Mouse (Mus musculus) embryo, embryonic 11 days (tissue): ENCODE measurements around the gene Ifrd2.

ENCODE experiments used
- DNase-seq: peaks from one replicate; pipeline ENCODE4 v3.0.0-alpha.2; 2015

The Ifrd2 gene

DNA sequence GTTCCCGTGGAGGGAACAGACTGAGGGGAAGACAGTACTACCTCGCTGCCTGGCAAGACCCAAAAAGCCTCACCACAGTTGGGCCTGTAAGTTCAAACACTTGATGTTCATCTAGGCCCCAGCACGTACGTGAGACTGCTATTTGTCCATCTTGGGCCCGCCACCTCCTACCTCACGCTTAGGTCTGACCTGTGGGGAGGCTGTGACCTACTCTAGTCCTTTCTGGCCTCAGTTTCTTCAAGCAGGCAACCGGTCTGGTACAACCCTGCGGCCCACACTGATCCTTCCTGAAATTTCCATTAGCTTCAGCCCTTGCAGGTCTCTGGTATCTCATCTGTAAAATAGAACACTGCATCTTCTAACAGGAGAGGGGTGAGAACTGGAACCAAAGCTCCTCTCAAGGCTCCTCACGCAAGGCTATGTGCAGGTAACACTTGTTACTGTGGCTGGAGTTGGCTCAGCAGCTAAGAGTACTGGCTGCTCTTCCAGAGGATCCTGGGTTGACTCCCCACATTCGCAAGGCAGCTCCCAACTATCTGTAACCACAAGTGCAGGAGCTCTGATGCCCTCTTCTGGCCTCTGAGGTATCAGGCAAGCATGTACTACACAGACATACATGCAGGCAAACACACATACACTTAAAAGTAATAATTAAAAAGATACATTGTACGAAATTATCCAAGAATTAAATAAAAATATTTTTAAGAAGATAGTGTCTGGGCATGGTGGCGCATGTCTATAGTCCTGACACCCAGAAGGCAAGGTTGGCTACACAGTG is 38.1 kb downstream of the Ifrd2 start:
- no peak for DNase-seq

DNA sequence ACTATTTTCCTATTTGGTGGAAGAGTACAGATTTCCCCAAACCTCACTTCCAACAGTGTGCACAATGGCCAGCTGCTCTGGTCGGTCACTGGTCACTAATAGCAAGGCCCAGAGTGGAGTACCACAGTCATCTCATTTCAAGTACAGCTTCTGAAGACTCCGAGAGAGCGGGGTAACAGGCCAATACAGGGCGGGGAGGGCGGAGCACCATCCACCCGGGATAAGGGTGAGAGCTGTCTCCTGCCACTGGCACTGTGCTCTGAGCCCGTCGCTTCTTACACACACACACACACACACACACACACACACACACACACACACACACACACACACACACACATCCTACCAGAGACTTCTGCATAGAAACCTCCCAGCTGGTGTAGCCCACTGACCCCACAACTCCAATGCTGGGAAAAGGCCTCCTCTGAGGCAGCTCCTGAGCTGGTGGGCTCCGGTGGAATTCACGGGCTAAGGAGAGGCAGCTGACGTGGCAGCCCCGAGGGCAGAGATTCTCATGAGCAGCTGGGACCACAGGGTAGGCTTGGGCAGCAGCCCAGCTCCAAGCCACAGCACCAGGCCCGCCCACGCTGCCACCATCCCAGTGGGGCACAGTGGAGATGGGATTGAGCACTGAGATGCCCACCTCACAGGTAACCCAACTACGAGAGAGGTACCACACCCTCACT is 38.9 kb downstream of the Ifrd2 start:
- no peak for DNase-seq

DNA sequence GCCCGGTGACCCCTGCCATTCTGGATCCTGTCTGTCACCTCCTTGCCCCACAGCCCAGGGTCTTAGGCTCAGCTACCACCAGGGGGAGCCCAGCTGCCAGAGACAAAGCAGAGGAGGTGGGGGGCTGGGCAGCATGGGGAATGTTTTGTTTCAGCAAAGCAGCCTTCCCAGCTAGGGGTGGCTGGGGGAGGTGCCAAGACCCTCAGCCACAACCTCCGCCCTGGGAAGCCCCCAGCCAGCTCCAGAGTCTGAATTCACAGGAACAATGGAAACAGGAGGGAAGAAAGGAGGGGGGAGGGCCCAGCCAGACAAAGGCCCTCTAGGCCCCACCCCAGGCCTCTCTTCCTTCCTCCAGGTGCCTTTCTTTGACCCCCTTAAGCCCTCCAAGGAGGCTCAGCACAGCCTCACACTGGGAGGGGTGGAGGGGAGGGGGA is 39.4 kb downstream of the Ifrd2 start:
- peak; percentile 96 for DNase-seq

DNA sequence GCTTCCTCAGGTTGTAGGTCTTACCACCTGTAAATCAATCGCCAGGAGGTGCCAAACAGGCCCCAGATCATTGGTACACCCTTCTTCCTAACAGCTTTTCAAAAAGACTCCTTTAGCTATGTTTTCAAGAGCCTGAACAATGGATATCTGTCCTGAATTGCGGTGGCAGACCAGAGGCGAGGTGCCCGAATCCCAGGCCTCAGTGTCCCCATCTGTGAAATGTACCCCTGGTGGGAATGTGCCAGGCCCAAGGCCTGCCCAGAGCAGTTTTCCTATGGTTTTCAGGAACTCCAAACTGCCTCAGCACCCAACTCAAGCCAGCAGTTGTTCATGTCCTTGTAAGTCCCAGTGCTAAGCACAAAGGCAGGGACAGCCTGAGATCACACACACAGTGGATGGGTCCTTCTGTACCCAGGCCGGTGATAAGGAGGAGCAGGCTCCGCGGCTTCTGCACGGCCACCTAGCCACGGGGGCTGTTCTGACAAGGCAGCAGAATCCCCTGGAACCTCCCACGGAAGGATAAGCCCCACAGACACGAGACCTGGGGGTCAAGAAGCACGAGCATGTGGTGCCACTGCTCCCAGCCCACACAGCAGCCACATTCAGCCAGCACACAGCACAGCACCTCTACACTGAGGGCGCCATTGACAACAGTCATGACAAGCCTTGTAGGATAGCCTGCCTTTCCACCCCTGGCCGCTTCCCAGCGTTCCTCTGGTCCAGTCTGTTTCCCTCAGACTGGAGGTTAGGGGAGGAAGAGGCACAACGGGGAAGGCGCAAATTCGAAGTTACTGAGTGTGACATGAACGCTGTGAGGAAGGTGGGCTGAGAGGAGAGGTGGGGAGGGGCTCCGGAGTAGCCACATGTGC is 40.2 kb downstream of the Ifrd2 start:
- DNase-seq: no peak

DNA sequence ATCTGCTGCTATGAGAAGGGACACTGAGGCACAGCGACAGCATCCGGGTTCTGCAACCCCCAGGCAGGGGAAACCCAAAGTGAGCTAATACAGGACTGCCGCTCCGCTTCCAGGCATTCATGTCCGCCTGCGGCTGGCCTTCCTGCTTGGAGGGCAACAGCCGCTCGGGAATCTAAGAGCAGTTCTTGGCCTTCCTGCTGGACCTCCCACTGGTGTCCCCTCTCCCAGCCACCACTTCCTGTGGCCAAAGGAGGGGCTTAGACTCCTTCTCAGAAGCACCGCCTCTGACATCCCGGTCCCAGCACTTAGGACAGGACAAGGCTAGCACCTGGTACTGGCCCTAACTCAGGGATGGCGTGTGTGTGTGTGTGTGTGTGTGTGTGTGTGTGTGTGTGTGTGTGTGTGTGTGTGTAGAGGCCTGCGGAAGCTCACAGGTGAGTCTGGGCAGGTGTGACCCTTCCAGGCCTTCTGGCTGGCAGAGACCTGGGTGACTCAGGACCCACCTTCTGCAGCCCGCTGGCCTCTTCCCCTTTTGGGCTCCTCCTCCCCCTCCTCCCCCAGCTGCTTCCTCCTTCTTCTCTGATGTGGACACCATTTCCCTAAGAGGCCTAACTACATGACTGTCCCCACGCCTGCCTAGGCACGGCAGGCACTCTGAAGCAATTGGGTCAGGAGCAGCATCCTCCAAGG is 41.4 kb downstream of the Ifrd2 start:
- no peak for DNase-seq

DNA sequence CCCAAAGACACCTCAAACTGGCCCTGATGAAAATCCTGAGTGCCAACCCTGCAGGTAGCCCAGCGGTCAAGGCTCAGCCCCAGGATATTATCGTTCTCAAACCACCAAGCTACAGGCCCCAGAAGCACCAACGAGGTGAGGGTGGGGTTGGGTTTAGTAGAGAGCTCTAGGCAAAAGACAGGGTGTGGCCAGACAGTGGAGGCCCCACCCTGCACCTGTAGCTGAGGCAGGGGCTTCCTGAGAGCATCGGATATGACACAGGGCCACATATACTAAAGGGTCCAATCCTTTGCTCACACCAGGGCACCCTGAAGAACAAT is 41.9 kb downstream of the Ifrd2 start:
- no peak for DNase-seq

DNA sequence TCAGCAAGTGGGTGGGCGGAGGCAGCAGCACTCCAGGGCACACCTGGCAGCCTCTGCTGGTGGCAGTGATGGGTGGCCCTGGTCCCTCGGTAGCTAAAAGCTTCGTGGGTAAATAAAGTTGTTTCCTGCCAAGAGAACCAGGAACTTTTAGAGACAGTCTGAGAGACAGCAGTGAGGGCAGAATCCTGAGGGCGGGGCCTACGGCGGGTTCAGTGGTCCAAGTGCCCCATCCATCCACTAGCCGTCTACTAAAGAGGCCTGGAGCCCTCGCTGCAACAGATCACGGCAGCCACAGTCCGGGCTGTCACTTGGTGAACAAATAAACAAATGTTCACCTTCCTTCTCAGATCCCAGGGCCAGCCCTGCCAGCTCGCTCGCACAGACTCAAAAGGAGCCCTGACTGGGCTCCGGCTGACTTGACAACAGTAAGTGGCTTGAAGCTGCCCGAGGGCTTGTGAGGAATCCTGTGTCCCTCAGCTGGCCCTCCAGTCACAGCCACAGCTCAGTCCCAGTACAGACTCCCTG is 42.5 kb downstream of the Ifrd2 start:
- DNase-seq: peak; percentile 70

DNA sequence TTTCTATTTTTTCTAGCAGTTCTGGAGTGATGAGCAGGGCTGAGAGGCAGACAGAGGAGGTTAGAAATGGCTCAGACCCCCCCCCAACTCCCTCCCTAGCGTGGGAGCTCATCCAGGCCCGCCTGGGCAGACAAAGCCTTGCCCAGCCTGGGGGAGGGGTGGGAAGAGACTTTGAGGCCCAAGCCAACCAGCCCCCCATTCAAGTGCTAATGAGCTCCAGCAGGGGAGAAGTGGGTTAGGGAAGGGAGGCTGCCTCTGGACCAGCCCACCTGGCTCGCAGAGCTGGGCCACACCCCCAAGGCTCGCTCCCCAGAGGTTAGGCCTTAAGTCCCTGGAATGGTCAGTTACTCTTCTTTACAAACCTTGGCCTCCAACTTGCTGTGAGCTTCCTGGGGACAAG is 43.1 kb downstream of the Ifrd2 start:
- peak; percentile 91 for DNase-seq

DNA sequence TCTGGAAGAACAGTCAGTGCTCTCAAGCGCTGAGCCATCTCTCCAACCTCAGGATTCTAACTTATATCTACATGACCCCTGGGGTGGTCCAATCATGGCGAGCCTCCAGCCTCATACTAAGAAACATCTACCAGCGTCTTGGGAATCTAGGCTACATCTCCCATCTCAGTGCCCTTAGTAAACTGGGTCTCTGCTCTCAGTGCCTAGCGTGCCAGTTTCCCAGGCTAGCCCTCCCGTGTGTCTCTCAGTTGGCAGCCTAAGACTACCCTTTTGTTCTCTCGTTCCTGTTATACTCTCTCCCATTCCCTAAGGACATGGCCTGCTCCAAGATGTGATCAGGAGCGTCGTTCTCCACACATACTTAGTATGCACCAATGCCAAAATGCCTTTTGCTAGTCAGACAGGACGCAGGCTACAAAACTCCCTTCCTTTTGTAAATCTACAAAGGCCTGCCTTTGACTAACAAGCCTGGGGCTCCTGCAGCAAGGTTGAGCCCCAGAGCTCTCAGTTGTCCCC is 43.9 kb downstream of the Ifrd2 start:
- no peak for DNase-seq

DNA sequence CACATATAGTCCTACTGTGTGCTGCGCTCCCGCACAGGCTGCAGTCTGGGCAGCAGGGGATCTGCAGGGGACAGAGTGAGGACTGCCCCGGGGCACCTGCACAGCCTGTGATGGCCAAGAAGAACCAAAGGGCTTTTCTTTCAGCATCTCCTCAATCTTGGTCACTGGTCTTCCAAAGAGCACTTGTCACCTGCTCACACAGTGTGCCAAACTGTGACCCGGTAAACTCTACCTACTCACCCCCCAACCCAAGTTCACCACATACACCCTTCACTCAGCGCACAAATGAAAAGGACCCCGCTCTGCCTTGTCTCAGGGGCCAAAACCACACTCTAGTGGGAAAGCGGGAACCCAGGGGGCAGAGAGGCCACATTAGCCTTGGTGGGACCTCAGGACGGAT is 44.4 kb downstream of the Ifrd2 start:
- DNase-seq: no peak

DNA sequence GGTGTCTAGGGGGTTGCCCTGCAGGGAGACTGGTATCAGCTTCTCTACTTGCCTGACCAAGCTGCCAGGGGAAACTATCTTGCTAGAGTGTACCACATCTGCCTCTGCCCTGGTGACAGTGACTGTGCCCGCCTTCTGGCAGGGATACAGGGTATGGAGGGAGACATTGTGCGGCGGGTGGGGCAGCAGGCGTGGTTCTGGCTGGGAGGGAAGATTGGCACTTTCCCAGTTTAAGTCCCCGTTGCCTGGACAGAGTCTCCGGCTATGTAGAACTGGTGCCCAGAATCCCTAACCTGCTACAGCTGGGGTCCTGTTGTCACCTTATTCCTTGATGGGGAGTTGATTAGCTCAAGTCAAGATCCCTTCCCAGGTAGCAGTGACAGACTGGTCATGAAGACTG is 45.0 kb downstream of the Ifrd2 start:
- DNase-seq: no peak

DNA sequence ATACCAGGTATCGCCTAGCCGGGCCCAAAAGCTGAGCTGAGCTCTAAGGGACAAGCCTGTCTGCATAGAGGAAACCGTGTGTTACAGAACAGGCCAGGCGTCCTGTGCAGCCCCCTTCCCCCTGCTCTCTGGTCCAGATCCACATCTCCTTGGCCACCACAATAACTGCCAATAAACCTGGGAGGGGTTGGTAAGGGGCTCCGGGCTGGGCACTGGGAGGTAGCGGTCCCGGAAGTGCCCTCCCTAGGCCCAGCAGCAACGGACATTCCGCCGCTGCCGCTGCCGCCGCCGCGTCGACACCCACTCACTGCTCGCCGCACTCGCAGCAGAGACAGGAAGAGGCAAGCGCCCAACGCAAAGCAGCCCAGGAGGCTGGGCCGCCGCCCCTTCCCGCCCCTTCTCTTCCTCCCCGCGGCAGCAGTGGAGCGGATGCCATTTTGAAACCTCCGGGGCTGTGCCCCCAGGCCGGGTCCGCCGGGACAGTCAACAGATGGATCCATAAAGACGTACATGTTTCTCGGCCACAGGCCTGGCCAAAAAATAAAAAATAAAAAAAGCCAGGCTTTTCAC is 45.7 kb downstream of the Ifrd2 start:
- peak; percentile 87 for DNase-seq

DNA sequence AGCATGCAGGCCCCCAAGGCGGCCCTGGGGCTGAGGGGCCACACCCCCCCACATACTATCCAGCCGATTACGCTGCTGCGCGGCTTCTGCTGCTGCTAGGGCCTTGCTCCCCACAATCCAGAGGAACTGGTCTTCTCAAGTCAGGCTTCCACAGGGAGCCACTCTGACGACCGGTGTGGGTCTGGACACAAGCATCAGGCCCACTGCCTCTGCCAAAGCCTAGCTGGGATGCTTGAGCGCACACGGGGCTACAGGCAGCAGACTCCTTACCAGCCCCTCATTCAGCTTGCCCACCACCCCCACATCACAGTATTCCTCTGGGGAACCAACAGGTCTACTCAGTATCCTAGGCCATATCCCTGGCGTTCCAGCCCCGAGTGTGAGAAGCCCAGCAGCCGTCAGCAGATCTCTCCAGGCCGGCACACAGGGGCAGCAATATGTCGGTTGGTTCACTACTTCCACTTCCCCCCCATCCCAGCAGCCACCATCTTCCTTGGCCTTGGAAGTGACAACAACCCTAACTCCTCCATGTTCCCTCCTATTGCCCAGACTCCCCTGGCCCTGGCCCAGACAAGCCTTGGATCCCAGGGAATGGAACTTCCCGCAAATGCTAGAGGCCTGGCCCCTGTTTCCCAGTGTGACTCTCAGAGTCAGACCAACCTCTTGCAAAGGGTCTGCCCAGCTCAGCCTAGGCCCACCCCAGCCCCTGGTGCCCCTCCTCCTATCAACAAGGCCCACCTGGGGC is 46.4 kb downstream of the Ifrd2 start:
- peak; percentile 28 for DNase-seq

DNA sequence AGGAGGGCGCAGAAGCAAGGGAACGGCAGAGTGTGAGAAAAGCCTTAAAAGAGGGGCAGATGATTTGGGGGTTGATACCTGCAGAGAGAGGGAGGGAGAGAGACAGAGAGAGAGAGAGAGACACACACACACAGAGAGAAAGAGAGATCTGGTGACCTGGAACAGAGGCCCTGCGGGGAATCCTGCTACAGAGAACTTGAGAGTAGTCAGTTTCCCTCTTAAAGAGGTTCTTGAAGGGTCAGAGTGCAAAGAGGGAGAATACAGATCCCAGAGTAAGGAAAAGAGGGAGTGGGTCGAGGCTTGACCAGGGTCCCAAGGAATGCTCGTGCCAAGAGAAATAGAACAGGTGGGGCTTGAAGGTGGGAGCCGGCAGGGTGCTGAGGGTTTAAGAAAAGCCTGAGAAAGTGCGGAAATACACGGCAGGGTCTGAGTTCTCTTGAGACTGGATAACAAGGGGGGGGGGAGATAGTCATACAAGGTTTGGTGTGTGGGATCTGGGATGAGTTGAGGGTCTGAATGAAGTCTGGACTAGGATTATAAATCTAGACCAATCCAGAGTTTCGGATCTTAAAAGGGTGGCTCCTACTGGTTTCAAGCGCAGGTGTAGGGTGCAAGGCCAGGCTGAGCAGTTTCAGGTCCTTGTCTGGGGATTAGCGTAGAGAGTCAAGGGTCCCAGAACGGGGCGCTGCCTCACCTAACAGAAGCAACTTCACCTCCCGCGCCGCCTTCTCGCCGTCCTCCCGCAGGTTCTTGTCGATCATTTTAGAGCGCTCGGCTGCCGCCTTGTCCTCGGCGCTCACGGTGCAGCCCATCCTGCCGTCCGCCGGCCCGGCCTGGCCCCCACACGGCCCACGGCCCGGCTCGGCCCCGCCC is 47.2 kb downstream of the Ifrd2 start:
- DNase-seq: no peak

DNA sequence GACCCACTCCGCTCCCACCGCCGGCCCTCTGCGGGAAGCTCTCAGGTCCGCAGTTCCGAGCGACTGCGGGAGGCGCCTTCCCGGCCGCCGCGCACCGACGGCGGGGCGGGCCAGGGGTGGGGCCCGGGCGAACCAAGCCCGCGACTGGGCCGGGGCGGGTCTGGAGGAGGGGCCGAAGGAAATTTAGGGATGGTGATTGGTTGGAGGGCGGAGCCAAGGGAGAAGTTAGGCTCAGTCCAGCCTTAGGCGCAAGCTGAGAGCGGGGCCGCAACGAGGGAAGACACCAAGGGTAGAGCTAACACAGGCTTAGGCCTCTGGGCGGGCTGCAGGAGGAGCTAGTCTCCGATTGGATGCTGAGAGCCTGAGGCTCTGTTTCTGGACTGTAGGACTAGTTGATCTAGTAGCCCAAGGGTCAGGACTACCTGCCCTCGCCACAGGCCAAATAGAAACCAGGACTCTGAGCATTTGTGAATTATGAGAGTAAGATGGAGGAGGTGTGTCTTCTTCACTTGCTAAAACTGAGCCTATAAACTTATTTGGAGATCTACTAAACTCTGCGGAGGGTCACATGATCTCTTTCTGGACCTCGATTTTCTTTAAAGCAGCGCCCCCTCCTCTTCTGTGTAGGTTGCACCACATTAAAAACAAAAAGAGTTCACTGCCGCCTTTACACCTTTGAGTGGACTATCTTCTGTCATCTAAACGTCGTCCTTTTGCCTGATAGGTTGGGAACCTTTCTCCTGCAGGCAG is 48.0 kb downstream of the Ifrd2 start, which contains the start of gene Gnai2:
Gnai2 (minus strand) TSS at position 89 of the 750 bp plus-strand sequence.
- DNase-seq: peak; percentile 98

DNA sequence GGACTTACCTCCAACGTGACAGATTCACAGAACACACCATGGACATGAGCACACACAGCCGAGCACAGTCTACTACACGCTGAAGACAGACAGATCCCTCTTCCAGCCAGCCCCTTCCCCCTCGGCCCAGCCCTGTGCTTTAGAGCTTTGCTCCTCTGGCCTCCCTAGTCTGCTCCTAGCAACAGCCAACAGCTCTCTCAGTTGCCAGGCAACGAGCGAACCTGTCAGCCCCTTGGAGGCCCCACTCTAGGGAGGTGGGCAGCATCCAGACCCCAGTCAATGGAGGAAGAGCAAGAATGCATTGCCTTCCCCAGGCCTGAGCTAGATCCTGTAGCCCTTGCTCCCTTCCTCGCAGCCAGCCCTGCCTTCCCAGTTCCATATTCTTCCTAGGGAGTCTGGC is 49.6 kb downstream of the Ifrd2 start:
- peak; percentile 89 for DNase-seq

DNA sequence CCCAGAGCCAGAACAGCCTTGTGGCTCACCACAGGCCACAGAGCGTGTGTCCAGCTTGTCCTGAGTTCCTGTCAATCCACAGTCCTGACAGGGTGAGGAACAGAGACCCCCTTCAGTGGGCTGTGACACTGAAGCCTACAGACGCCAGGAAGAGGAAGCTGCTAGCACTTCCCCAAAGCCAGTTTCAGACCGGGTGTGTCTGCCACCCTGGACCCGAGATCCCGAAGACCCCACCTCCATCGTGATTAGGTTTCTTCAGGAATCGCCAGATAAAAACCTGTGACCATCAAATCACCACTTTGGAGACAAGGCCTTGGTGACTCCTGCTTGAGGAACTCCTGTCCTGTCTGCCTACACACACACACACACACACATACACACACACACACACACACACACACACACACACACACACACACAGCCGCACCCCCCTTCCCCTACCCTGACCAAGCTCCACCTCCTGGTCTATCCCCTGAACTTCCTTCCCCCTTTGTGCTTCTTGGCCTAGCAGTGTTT is 52.9 kb downstream of the Ifrd2 start:
- no peak for DNase-seq

DNA sequence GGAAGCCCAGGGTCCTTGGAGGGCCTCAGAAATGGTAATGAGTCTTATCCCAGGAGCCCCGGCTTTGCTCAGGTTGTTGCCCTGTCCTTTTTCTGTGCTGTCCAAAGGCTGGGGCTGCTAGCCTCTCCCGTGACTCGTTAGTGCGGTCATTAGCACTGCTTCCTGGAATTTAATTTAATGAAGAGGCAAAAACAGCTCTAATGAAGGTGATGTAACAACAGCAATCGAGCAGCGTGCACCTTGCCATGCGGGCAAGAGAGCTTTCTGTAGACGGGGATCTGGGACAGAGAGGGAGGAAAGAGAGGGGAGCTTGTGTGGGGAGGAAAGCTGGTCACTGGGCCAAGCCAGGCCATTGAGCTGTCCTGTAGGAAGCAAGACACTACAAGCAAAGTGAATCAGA is 54.2 kb downstream of the Ifrd2 start:
- DNase-seq: no peak
